Mouse (Mus musculus) gastrocnemius, postnatal 25 days (tissue): ENCODE results near the gene Nebl. TPM values are rescaled to one million over a fixed set of nuclear protein-coding genes. Genes with fewer than 3 reads are reported as not detected.

Experiments
- DNase-seq: peaks from one replicate; pipeline ENCODE4 v3.0.0; 2022
- total RNA-seq, 2 experiments: library from RNA; stranded (reverse); gene quantifications; 1 replicate in 1 of 2; 2 replicates in 1 of 2; pipeline ENCODE4 v1.2.3; 2021

Gene Nebl
- total RNA-seq, 2 experiments from 2014 or later = 0.91 to 0.95 TPM

DNA sequence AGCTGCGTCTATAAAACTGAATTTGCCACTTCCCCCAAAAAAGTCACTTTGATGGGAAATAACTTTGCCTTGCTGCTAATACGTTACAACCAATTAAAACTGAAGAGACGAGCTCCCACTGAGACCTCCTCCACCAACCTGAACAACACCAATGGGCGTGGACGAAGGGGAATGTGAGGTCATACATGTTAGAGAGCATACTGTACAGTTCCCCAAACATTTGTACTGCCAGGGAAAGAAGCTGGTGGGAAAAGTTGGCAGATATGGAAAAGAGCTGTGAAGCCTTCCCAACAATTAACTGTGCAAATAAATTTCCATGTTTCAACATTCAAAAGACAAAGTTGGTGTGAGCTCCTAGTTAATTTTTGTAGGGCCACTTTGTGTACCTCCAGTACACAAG is 25.3 kb downstream of the Nebl start:
- no peak for DNase-seq

DNA sequence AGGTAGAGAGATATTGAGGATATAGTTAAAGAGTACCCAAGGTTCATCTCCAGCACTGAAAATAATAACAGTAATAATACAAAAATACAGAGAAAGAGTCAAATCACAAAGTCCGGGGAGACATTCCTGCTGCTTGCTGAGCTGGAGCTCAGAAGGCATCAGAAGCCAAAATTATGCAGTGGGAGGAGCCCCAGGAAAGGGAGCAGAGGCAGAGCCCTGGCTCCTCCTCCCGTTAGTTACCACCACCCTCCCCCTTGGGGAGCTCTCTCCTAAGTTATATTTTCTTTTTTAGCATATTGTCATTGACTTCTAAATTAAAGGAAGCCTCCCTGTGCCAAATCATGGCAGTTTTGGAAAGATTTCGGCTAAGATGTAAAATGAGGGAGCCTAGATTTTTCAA is 25.8 kb downstream of the Nebl start:
- no peak for DNase-seq

DNA sequence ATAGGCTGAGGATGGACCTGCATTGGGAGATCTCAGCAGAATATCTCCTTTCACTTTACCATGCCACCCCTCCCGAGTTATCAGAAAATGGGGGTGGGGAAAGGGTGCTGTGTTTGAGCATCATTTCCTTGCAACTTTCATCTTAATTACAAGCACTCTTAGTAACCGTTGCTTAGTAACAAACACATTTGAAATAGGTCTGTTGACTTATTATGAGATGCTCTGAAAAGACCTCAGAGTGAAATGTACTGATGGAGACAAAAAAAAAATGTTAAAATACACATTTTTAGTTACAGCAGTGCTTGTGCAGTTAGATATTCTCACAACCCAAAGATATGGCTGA is 28.1 kb downstream of the Nebl start:
- no peak for DNase-seq

GRCm38 (mm10) chr2:17702481-17703169 is 28.6 kb downstream of the Nebl start:
- no peak for DNase-seq

- DNase-seq = no peak
Observed at GRCm38 (mm10) chr2:17698161-17699087, 32.8 kb downstream of the Nebl start.

GRCm38 (mm10) chr2:17692926-17693325 is 38.3 kb downstream of the Nebl start:
- no peak for DNase-seq

DNA sequence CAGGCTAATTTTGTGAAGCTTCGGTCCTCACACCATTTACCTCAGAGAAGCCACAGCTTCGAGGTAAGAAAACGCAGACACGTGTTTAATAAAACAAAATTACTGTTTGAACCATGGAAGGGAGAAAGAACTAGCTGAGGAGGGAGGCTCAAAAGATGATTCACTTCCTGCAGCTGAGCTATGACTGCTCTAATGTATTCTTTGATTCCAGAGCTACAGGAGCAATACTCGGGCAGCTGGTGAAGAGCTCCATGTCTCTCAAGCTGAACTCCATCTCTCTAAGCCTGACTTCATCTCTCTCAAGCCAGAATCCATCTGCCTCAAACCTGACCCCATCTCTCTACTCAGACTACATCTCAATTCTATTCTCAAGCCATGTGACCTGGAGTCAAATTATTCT is 41.0 kb downstream of the Nebl start:
- DNase-seq = no peak

DNA sequence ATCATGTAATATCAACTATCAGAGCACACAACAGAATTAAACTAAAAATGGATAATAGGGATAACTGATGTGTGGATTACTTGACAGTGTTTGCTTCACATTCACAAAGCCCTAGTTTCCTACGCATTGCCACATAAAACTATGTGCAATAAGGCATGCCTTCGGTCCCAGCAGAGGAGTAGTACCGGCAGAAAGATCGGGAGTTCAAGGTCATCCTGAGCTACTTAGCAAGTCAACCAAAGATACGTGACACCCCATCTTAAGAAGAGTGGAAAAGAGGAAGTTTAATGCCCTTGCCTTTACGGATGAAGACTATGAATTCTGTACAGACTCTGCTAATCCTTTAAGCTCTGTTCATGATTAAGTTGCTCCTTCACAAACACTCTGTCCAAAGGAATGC is 44.1 kb downstream of the Nebl start:
- no peak for DNase-seq

DNA sequence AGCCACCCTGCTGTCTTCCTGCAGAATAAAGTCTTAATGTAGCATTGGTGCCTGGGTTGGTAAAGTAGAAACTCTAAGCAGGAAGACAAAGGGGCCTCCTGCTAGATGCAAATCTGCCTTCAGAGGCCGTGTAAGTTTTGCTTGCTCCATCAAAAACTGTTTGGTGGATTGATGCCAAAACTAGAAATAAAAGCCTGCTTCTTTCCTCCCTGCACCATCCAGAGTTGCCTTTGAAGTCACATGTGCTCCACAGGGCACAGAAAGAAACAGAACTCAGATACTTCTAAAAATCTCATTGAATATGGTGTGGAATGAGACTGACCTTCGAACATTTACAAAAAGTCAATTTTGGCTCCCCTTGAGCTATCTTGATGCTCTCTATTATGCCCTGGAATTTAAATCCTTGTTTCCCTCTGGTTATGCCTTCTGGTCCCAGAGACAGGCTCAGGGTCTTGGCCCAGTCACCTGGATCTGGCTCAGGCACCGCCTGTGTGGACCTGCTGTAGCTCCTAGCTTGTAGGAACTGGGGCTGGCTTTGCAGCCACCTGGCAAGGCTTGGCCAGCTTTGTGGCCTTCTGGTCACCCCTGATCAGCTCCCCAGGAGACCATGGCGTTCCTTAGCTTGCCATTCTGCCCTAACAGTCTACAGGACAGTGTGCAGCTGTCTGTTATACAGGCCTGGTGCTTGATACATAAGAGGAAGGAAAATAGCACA is 47.8 kb downstream of the Nebl start:
- DNase-seq = no peak

DNA sequence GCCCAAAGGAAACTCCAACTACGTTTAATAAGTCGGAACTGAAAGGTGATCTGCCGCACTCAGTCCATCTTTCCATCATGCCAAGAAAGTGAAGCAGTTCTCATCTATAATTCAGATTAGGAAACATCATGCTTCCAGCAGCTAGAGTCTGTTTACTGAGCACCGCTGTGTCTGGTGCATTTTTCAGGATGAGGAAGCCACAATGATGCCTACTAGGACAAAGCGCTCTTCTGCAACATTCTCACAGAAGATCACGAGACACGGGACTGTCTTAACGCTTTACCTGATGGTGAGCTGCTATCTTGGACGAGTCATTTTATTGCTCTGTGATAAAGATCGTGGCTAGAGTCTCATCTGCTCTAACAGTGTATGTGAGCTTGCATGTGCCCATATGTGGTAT is 59.1 kb downstream of the Nebl start:
- DNase-seq = no peak

DNA sequence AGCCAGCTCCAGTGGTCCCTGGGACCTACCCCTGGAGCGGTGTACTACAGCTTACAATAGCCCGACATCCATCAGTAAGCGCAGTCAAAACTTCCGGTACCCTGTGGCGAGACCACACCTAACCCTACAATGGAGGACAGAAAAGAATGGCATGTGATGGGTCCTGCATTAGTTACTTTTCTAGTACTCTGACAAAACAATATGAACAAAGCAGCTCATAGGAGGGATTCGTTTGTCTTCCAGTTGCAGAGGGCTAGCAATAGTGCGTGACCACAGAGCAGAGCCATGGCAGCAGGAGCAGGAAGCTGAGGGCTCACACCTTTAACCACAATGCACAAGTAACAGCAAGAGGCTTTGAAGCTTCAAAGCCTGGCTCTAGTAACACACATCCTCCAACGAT is 59.7 kb downstream of the Nebl start:
- DNase-seq = no peak

DNA sequence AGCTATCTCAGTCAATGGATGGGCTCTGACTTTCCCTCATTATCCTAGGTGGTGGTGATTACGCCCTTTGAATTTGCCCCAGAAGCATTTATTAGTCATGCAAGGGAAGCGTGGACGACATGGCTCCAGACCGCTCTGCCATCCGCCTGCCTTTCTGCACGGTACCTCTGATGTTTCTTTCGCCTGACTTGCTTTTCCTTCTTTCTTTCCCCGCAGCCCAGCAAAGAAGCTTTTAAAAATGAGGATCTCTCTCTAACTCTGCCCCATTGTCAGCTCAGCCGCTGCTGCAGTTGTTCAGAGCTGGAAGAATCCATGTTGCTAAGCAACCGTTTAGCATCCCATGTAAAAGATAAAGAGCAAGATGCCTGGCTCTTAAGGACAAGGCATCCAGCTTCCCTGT is 61.3 kb downstream of the Nebl start:
- no peak for DNase-seq

- DNase-seq = no peak
Observed at GRCm38 (mm10) chr2:17669000-17669399, 62.3 kb downstream of the Nebl start.

- DNase-seq = no peak
Observed at GRCm38 (mm10) chr2:17658176-17658575, 73.1 kb downstream of the Nebl start.

GRCm38 (mm10) chr2:17650147-17650834 is 81.0 kb downstream of the Nebl start:
- DNase-seq = no peak

- no peak for DNase-seq
Observed at GRCm38 (mm10) chr2:17649728-17650127, 81.5 kb downstream of the Nebl start.

- no peak for DNase-seq
Observed at GRCm38 (mm10) chr2:17644282-17645262, 86.7 kb downstream of the Nebl start.

GRCm38 (mm10) chr2:17643869-17644268 is 87.4 kb downstream of the Nebl start:
- DNase-seq = no peak

GRCm38 (mm10) chr2:17642770-17643169 is 88.5 kb downstream of the Nebl start:
- no peak for DNase-seq

GRCm38 (mm10) chr2:17640861-17641260 is 90.4 kb downstream of the Nebl start:
- DNase-seq = no peak

GRCm38 (mm10) chr2:17638631-17639030 is 92.6 kb downstream of the Nebl start:
- no peak for DNase-seq
